Mouse (Mus musculus) midbrain, embryonic 15.5 days (tissue): ENCODE measurements around the gene Spint2. TPM values are rescaled to one million over a fixed set of nuclear protein-coding genes. Genes with fewer than 3 reads are reported as not detected.
"Not testable (repeated sequence)": the region's sequence is repeated elsewhere in the genome, so short reads cannot be mapped to it uniquely, and the experiment has no call there.

ENCODE experiments used
- ATAC-seq: fragments of 200-750 bp; cut with Nextera tagmentation; replicated peaks from 2 replicates; pipeline ENCODE4 v1.8.0; 2017; ENCODE audit warnings: moderate TSS enrichment
- H3K27ac ChIP-seq: fragments of 300-500 bp; sonication (generic); 2 replicates; pipeline ENCODE4 v1.5.1; 2015; ENCODE audit warnings: mild to moderate bottlenecking, inconsistent platforms
- H3K27me3 ChIP-seq: fragments of 300-500 bp; sonication (generic); replicated peaks from 2 replicates; pipeline ENCODE4 v1.6.1; 2015; ENCODE audit warnings: inconsistent platforms
- H3K36me3 ChIP-seq: fragments of 300-500 bp; sonication (generic); replicated peaks from 2 replicates; pipeline ENCODE4 v1.6.1; 2015; ENCODE audit warnings: inconsistent platforms
- H3K4me1 ChIP-seq: fragments of 300-500 bp; sonication (generic); 2 replicates; pipeline ENCODE4 v1.6.1; 2015; ENCODE audit warnings: inconsistent platforms
- H3K4me2 ChIP-seq: fragments of 300-500 bp; sonication (generic); 2 replicates; pipeline ENCODE4 v1.6.1; 2015; ENCODE audit warnings: inconsistent platforms, mild to moderate bottlenecking, moderate library complexity
- H3K4me3 ChIP-seq: fragments of 300-500 bp; sonication (generic); 2 replicates; pipeline ENCODE4 v1.5.1; 2015; ENCODE audit warnings: mild to moderate bottlenecking, inconsistent platforms
- H3K9ac ChIP-seq: fragments of 300-500 bp; sonication (generic); 2 replicates; pipeline ENCODE4 v1.6.1; 2015; ENCODE audit warnings: mild to moderate bottlenecking, inconsistent platforms
- H3K9me3 ChIP-seq: fragments of 300-500 bp; sonication (generic); 2 replicates; pipeline ENCODE4 v1.6.1; 2016; ENCODE audit warnings: inconsistent platforms
- WGBS: fragments of 180-500 bp; shearing (Covaris S2); methylation state at CpG from one replicate; pipeline ENCODE4 v1.1.7; 2015; ENCODE audit warnings: mixed read lengths; 5-methylcytosine and 5-hydroxymethylcytosine counted together
- polyA plus RNA-seq: library from polyadenylated mRNA; unstranded; fragments of >200 nt; fragmentation: Nextera tagmentation; extraction: Ambion mirVana; gene quantifications from 2 replicates; pipeline ENCODE4 v1.2.1, GENCODE M21; 2015

Gene Spint2
- polyA plus RNA-seq, 1 experiment from 2014 or later = 77.3 TPM

DNA sequence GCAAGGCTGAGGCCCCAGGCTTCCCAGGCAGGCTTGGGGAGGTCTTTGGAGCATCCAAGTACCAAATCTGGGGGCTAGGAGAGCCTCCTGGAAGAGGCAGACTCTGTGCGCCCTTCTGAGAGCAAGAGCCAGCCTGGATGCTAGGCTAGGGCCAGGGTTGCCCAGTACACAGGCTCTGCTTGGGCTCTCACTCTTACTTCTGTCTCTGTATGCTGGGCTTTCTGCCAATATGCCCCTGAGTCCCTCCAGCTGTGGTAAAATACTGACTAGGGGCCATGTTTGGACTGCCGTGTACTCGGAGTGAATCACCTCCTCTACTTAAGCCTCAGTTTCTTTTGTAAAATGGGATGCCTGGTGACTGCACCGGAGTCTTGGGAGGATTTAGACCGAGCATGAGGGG, 35.7 kb downstream of the Spint2 start:
- no peak for ATAC-seq
- 90% methylated on average over 5 of the region's 5 CpGs for WGBS
- peaks cover 14% of the 10 kb centered on the region for H3K27me3 ChIP-seq

DNA sequence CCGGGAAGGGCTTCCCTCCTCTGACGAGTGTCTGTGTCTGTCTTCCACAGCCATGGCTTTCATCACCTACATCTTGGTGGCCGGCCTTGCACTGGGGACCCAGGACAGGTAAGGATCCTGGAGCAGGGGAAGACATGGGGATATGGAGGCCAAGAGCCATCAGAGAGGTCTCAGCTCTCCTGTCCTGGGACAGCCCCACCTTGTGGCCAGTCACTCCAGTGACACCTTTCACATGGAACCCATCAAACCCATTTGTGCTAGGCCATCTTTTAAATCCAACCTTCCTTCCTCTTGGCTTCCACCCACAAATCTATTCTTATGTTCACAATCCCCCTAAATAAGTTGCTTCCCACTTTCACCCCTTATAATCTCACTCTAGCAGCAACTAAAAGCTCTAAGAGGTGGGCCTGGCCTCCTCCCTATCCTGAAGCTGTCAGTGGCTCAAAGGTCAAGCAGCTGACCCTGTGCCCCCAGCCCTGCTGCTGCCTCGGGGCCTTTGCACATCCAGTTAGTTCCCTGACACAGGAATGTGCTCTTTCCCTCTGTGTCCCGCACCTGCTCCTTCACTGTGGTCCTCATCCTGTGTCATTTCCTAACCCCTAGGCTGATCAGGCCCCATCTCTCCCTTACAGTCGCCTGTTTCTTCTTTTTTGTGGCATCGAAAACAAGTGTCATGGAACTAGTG, 36.8 kb downstream of the Spint2 start:
- H3K36me3 ChIP-seq = no peaks in the 10 kb centered on the region
- no peak for ATAC-seq
- no peaks in the 10 kb centered on the region for H3K9me3 ChIP-seq
- 86% methylated on average over 7 of the region's 7 CpGs for WGBS
- peaks cover 14% of the 10 kb centered on the region for H3K27me3 ChIP-seq
- H3K4me3 ChIP-seq = no peak overlapping the region
- no peak overlapping the region for H3K4me2 ChIP-seq
- peaks cover 7% of the 10 kb centered on the region; the same call in 1 of the 2 replicates for H3K4me1 ChIP-seq
- H3K9ac ChIP-seq = no peak overlapping the region
- H3K27ac ChIP-seq = no peak overlapping the region

More for the DNA sequence above, 35.7 kb downstream of the Spint2 start:
- Histone ChIP-seq H3K36me3 (no peaks in the 10 kb centered on the region), H3K4me3 (no peak overlapping the region), H3K4me1 (peaks cover 7% of the 10 kb centered on the region; the same call in 1 of the 2 replicates), H3K9me3 (no peaks in the 10 kb centered on the region), H3K4me2 (no peak overlapping the region), H3K27ac (no peak overlapping the region), H3K9ac (no peak overlapping the region)

- H3K36me3 ChIP-seq = no peaks in the 10 kb centered on the region
- ATAC-seq = peak; percentile 98
- under 1% methylated on average over 60 of the region's 60 CpGs for WGBS
Observed at GRCm38 (mm10) chr7:29238019-29238967, 43.4 kb downstream of the Spint2 start, which contains the start of gene Yif1b. TSS of gene Yif1b (plus strand) at chr7:29238329.

DNA sequence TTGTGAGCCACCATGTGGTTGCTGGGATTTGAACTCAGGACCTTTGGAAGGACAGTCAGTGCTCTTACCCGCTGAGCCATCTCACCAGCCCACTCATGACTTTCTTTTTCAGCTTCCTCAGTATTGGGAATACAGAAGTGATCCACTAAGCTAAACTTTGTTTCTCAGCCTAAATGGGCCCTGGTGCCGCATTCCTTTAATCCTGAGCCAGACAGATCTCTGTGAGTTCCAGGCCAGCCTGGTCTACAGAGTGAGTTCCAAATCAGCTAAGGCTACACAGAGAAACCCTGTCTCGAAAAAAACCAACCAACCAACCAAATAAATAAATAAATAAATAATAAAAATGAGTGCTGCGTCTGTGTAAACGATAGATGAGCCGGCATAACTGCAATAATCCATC, 44.1 kb downstream of the Spint2 start:
- H3K4me1 ChIP-seq = peaks cover 12% of the 10 kb centered on the region
- peak overlapping the region; percentile 69 for H3K4me3 ChIP-seq
- peak overlapping the region; percentile 67 for H3K4me2 ChIP-seq
- WGBS = 25% methylated on average over 6 of the region's 6 CpGs
- peak; percentile 21 for ATAC-seq
- H3K9me3 ChIP-seq, H3K36me3 ChIP-seq: not testable (repeated sequence)
- H3K9ac ChIP-seq = peak overlapping the region; percentile 51; the same call in 1 of the 2 replicates
- peaks cover 14% of the 10 kb centered on the region for H3K27me3 ChIP-seq
- H3K27ac ChIP-seq = peak overlapping the region; percentile 89

More at GRCm38 (mm10) chr7:29238019-29238967, 43.4 kb downstream of the Spint2 start, which contains the start of gene Yif1b:
- Histone ChIP-seq H3K4me2 (peak within 1 kb of the TSS; percentile 67), H3K27me3 (peaks cover 10% of the 10 kb centered on the region), H3K27ac (peak within 1 kb of the TSS; percentile 89), H3K9ac (peak within 1 kb of the TSS; percentile 60), H3K9me3 (no peaks in the 10 kb centered on the region), H3K4me1 (peaks cover 12% of the 10 kb centered on the region), H3K4me3 (peak within 1 kb of the TSS; percentile 69)

- Histone ChIP-seq H3K4me3 (no peak overlapping the region), H3K4me2 (no peak overlapping the region), H3K9ac (no peak overlapping the region), H3K27me3 (peaks cover 24% of the 10 kb centered on the region), H3K4me1 (peaks cover 20% of the 10 kb centered on the region), H3K27ac (no peak overlapping the region), H3K36me3 (no peaks in the 10 kb centered on the region), H3K9me3 (no peaks in the 10 kb centered on the region)
- no peak for ATAC-seq
- WGBS = 90% methylated on average over 4 of the region's 4 CpGs
Observed at GRCm38 (mm10) chr7:29236593-29236992, 45.1 kb downstream of the Spint2 start.

- H3K36me3 ChIP-seq = no peaks in the 10 kb centered on the region
- H3K9ac ChIP-seq = no peak overlapping the region
- H3K27ac ChIP-seq = no peak overlapping the region
- no peaks in the 10 kb centered on the region for H3K9me3 ChIP-seq
- H3K4me2 ChIP-seq = no peak overlapping the region
- H3K27me3 ChIP-seq = peaks cover 41% of the 10 kb centered on the region
- peaks cover 20% of the 10 kb centered on the region for H3K4me1 ChIP-seq
- no peak overlapping the region for H3K4me3 ChIP-seq
- 82% methylated on average over 5 of the region's 5 CpGs for WGBS
- ATAC-seq = no peak
Observed at GRCm38 (mm10) chr7:29234661-29235060, 47.1 kb downstream of the Spint2 start.

DNA sequence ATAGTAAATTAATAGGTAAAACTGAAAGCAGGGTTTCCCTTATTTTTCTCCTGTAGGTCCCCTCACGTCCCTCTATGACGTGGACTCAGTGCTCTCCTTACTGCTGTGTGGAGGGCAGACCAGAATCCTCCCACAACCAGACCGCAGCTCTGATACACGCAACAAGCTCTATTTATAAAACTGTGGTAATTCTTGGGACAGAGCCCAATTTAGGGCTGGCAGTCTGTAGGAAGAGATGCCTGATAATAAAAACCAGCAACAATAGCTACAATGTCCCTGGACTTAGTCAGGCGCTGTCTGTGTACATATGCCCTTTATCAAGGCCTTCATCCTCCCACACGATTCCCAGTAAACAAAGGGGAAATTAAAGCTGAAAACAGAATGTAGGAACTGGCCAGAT, 48.0 kb downstream of the Spint2 start:
- Histone ChIP-seq H3K27me3 (peaks cover 44% of the 10 kb centered on the region), H3K9me3 (no peaks in the 10 kb centered on the region), H3K4me1 (peaks cover 11% of the 10 kb centered on the region), H3K4me3 (no peak overlapping the region), H3K36me3 (no peaks in the 10 kb centered on the region), H3K27ac (no peak overlapping the region), H3K9ac (no peak overlapping the region), H3K4me2 (no peak overlapping the region)
- no peak for ATAC-seq
- WGBS = 74% methylated on average over 6 of the region's 6 CpGs

DNA sequence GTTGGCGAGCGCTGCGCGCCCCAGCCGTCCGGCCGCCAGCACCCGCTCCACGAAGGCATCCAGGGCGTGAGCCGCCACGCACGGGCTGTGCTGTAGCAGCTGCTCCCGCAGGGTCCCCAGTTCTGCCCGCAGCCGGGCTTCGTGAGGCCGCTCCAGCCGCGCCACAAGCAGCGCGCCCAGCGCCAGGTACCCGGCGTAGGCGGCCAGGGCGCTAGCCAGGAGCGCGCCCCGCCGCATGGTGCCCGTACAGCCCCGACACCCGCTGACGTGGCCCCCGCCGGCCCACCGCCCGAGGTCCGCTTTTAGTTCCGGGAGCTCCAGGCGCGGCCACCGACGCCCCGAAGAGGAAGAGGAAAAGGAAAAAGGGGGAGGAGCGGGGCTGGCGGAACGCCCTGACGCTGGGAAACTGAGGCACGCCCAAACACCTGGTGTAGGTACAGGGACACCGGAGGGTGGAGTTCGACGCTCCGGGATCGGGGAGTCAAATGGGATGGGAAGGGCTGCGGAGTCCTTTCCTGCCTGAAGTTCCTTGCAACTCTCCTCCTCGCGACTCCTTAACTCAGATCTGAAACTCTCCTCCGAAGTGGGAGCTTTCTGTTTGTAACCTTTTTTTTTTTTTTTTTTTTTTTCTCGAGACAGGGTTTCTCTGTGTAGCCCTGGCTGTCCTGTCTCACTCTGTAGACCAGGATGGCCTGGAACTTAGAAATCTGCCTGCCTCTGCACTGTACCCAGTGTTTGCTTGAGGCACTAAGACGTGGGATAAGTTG, 49.3 kb downstream of the Spint2 start, which contains the start of gene Kcnk6:
Kcnk6 (minus strand) TSS at position 269 of the 767 bp plus-strand sequence.
- H3K27me3 ChIP-seq = peaks cover 44% of the 10 kb centered on the region
- no peak within 1 kb of the TSS for H3K27ac ChIP-seq
- H3K4me2 ChIP-seq = peak within 1 kb of the TSS; percentile 94
- 0 out of 2 replicates have a peak, but pooled peaks have one; percentile 32 for ATAC-seq
- H3K36me3 ChIP-seq = no peaks in the 10 kb centered on the region
- H3K4me3 ChIP-seq = peak within 1 kb of the TSS; percentile 46
- no peaks in the 10 kb centered on the region for H3K9me3 ChIP-seq
- peaks cover 8% of the 10 kb centered on the region for H3K4me1 ChIP-seq
- WGBS = 1% methylated on average over 62 of the region's 62 CpGs
- peak within 1 kb of the TSS; percentile 54 for H3K9ac ChIP-seq

- Histone ChIP-seq H3K9ac (no peak overlapping the region), H3K4me2 (peak overlapping the region; percentile 94; the same call in 1 of the 2 replicates), H3K27me3 (peaks cover 44% of the 10 kb centered on the region), H3K9me3 (no peaks in the 10 kb centered on the region), H3K4me3 (peak overlapping the region; percentile 46; the same call in 1 of the 2 replicates), H3K4me1 (peaks cover 8% of the 10 kb centered on the region), H3K36me3 (no peaks in the 10 kb centered on the region), H3K27ac (no peak overlapping the region)
- no peak for ATAC-seq
- 51% methylated on average over 3 of the region's 3 CpGs for WGBS
Observed at GRCm38 (mm10) chr7:29231517-29231916, 50.2 kb downstream of the Spint2 start.

- Histone ChIP-seq H3K4me3 (no peak overlapping the region), H3K9ac (no peak overlapping the region), H3K27me3 (peaks cover 44% of the 10 kb centered on the region), H3K9me3 (no peaks in the 10 kb centered on the region), H3K4me1 (peaks cover 9% of the 10 kb centered on the region), H3K36me3 (no peaks in the 10 kb centered on the region), H3K27ac (no peak overlapping the region), H3K4me2 (no peak overlapping the region)
- no peak for ATAC-seq
- 15% methylated on average over 3 of the region's 3 CpGs for WGBS
Observed at GRCm38 (mm10) chr7:29230560-29230959, 51.2 kb downstream of the Spint2 start.

- no peak overlapping the region for H3K4me2 ChIP-seq
- H3K4me1 ChIP-seq = peaks cover 20% of the 10 kb centered on the region
- WGBS = 77% methylated on average over 4 of the region's 4 CpGs
- no peak overlapping the region for H3K4me3 ChIP-seq
- H3K36me3 ChIP-seq = no peaks in the 10 kb centered on the region
- no peaks in the 10 kb centered on the region for H3K9me3 ChIP-seq
- H3K27me3 ChIP-seq = peaks cover 33% of the 10 kb centered on the region
- ATAC-seq = no peak
- H3K9ac ChIP-seq = no peak overlapping the region
- H3K27ac ChIP-seq = no peak overlapping the region
Observed at GRCm38 (mm10) chr7:29228202-29228601, 53.5 kb downstream of the Spint2 start.
